In the genomic region with DNA sequence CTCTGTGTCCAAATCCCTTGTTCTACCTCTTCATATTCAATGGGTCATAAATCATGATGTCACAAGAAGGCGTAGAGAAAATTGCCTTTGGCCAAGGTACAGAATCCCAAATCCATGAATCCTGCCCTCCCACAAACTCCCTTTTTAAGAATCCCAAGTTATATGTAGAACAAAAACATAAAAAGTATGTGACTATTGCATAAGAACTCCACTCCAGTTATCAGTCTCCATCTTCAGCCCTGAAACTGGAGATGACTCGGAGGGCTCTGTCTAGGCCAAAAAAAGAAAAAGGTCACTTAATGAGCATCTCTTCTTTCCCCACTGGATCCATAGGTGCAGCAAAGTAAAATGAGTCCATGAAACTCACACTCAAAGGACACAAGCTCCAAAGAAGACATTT, we compare ENCODE assay signal across 19 mouse cellular contexts.
"Had no signal": no experiment of that assay in that cellular context is flagged by ENCODE, and none has a peak within 500 bp of the region (broad histone marks: within the 10 kb centered on the region; RNA-seq: fewer than 3 reads in every experiment).

No protein-coding gene starts in this region.

- ATAC-seq: liver, postnatal 0 days; lung, postnatal 0 days; midbrain, embryonic 15.5 days had no signal

- DNase-seq: kidney, adult 8-10 months; kidney, postnatal 10 days; left cerebral cortex, postnatal 4 days; liver, postnatal 0 days; lung, embryonic 14.5 days; retina, postnatal 1 day; right cerebral cortex, postnatal 25 days; thymus, adult 18-20 months; thymus, postnatal 36 days had no signal

- H3K4me3 ChIP-seq: kidney, embryonic 15.5 days; layer of hippocampus, adult 2 months; limb, embryonic 12.5 days; limb, embryonic 15.5 days; midbrain, embryonic 12.5 days; midbrain, embryonic 15.5 days; neural tube, embryonic 13.5 days had no signal

- H3K4me1 ChIP-seq: kidney, embryonic 15.5 days; limb, embryonic 12.5 days; limb, embryonic 15.5 days; midbrain, embryonic 12.5 days; midbrain, embryonic 15.5 days; neural tube, embryonic 13.5 days had no signal

- H3K27ac ChIP-seq: kidney, embryonic 15.5 days; layer of hippocampus, adult 2 months; limb, embryonic 12.5 days; limb, embryonic 15.5 days; liver, embryonic 14.5 days; macrophage; midbrain, embryonic 12.5 days; midbrain, embryonic 15.5 days; neural tube, embryonic 13.5 days had no signal
